Mouse (Mus musculus): ENCODE measurements around the gene Kcnk10.

Gene Kcnk10

DNA sequence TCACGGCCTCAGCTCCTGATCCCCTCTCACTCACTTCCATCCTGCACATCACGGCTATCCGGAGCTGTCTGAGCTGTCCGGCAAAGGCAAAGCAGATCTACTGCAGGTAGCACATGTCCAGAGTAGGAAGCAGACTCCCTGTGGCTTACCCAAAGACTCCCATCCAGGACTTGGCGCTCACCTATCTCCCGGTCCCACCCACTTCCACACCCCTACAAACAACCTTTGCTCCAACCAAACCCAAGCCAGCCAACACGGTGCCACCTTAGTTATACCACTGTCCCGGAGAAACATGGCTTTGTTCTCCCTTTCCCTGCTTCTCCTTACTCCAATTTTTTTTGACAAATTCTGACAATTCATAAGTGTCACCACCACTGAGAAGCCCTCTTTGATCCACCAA, 49.5 kb downstream of the Kcnk10 start:
- in situ Hi-C loops (cut with MboI; ENCODE audit: low pct_unique_long_range_greater_than_20kb in 1 of 2, low sequenced_read_pairs in 2 of 2, unreplicated experiment in 1 of 2): no loop called here

DNA sequence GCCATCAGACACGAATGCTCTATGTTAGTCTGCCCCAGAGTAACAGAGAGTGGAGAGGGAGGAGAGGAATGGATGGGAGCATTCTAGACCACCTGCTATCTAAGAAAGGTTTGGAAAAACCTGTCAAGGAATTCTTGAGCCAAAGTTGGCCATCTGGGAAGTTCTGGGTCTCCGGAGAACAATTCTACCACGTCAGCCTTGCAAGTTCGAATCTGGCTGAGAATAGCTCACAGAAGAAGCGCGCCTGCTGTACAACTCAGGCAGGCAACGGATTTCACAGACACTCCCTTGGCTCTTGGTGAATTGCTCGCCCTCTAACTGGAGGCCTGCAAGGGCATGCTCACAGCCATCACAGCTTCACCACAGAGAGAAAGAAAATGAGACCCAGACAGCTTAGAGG, 52.7 kb downstream of the Kcnk10 start:
- in situ Hi-C loops (cut with MboI; ENCODE audit: low pct_unique_long_range_greater_than_20kb in 1 of 2, low sequenced_read_pairs in 2 of 2, unreplicated experiment in 1 of 2): no loop called here

DNA sequence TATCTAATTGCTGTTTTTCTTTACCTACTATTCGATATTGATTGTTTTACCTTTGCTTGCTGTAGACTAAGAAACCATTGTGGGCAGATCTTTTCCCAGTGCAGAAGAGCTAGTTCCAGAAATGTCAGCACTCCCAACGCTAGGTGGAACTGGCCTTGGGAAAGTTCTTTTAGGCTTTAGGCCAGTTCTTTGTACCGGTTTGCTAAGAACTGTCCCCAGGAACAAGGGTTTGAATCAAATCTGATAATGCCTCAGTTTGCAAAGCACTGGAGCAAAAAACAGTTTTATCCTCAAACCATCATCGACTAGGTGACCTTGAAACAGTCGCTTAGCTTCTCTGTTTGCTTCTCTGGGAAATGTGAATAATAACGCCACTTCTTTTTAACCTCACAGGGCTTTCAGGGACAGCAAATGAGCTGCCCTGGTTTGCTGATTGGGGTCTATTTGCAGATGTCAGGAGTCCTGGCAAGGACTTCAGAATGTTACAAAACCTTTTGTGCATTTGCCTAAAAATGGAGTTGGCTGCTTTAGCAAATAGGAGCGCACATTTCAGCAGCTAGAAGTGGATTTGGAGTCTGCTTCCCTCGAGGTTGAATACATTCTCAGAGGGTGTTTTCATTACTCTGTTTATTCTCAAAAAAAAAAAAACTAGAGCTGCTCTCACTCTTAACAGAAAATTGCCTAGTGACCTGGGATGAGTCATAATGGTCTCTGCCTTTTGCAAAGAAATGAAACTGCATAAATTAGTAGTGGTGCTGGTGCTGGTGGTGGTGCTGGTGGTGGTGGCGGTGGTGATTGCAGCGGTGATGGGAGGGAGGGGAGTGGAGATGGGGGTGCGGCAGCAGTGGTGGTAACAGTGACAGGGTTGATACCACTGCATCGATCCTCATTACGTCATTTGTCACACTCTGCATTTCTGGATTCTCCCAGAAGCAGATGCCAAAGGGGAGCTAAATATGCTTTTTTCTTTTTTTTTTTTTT, 53.5 kb downstream of the Kcnk10 start:
- in situ Hi-C loops (cut with MboI; ENCODE audit: low pct_unique_long_range_greater_than_20kb in 1 of 2, low sequenced_read_pairs in 2 of 2, unreplicated experiment in 1 of 2): no loop called here

DNA sequence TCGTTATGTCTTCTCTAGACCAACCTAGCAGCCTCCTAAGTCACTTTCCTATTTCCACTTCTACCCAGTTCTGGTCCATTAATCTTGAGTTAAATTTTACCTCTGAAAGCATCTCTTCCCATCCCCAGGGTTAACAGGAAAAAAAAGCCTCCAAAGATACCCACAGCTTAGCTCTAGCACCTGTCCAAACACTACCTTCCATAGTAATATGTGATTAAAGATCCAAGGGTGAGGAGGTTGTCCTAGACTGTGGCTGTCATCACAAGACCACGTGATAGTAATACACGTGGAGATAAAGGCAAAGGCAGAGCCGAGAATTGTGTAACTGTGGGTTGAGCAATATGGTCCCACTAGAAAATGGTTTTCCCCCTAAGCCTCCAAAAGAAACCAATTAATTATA, 56.8 kb downstream of the Kcnk10 start:
- in situ Hi-C loops (cut with MboI; ENCODE audit: low pct_unique_long_range_greater_than_20kb in 1 of 2, low sequenced_read_pairs in 2 of 2, unreplicated experiment in 1 of 2): no loop called here

DNA sequence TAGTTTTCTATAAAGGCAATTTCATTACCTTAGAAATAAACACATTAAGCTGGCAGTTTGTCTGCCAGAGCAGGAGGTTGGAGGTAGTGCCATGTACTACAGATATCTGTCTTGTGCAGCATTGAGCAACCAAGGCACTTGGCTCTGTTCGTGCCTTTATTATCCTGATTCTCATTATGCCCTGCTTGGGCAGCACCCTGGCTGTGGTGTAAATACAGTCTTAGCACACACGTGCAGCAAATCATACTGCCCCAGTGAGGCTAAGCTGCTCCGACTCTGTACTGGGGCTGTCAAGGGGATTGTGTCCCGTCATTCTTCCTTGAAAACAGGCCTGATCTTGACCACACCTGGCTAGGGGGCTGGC, 57.6 kb downstream of the Kcnk10 start:
- in situ Hi-C loops (cut with MboI; ENCODE audit: low pct_unique_long_range_greater_than_20kb in 1 of 2, low sequenced_read_pairs in 2 of 2, unreplicated experiment in 1 of 2): no loop called here

DNA sequence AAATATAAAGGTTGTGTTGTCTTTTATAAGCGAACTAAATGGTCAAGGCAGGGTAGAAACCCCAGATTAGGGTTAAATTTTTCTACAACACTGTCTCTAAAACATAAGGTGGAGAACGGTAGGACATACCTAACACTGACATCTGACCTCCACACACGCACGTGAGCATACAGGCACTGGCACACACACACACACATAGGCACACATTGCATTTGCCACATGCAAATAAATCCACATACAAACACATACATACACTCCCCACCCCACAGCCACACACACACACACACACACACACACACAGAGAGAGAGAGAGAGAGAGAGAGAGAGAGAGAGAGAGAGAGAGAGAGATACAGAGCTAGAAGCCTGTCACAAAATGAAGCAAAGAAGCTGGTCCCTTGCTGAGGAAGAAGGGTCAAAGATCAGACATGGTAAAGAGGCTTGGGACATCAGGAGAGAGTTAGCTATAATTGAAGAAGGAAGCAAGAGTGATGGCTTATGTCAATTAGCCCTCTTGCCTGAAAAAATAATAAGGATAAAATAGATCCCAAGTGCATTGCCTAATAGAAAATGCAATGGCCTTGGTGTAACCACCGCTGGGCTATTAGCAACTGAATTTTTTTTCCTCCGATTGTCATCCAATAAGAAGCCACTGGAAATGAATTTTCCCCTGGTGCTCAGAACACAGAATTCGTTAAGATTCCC, 58.1 kb downstream of the Kcnk10 start:
- in situ Hi-C loops (cut with MboI; ENCODE audit: low pct_unique_long_range_greater_than_20kb in 1 of 2, low sequenced_read_pairs in 2 of 2, unreplicated experiment in 1 of 2): no loop called here

DNA sequence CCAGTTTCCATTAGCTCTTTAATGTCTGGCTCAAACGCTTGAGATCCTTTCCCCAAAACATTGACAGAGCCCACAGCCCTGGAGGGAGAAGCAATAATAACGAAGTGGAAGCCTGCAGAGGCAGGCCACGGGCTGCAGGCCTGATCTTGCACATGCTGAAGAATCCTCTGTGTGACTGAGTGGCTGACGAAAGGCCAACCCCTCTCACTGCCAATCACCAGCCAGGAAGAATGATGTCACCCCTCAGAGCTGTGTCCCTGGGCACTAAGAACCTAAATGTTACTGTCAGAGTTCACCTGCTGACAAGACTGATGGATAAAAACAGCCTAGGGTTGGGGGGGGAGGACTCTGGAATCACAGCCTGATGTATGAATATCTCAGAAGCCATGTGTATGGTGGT, 72.5 kb downstream of the Kcnk10 start:
- in situ Hi-C loops (cut with MboI; ENCODE audit: low pct_unique_long_range_greater_than_20kb in 1 of 2, low sequenced_read_pairs in 2 of 2, unreplicated experiment in 1 of 2): no loop called here

DNA sequence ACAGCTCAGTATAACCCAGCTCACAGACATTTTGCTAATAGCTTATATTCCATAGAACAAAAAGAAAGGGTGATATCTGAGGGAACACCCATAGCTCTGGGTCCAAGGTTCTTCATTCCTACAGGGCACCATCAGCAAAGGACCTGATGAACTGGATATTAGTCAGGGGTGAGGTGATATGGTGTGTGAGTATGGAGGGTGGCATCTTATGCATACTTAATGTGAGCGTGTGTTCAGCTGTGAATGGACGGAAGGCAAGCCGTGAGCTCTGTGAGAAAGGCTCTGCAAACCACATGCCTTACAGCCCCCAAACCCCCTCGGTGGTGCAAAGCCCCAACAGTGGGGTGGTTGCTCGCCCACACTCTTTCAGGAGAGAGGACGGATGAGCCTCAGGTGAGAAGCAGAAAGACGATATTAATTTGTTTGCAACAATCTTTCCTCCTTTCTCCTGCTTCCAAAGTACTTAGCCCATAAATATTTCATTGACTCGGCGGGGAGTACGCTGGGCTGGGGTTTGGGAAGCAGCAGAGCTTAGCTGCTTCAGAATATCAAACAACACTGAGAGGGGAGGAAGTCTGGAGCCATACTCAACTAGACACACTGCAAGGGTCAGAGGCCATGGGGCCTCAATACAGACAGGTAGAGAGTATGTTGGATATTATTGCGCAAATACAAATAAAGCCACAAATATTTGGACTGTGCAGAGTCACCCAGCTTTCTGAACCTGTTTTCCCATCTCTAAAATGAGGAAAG, 76.4 kb downstream of the Kcnk10 start:
- in situ Hi-C loops (cut with MboI; ENCODE audit: low pct_unique_long_range_greater_than_20kb in 1 of 2, low sequenced_read_pairs in 2 of 2, unreplicated experiment in 1 of 2): no loop called here

DNA sequence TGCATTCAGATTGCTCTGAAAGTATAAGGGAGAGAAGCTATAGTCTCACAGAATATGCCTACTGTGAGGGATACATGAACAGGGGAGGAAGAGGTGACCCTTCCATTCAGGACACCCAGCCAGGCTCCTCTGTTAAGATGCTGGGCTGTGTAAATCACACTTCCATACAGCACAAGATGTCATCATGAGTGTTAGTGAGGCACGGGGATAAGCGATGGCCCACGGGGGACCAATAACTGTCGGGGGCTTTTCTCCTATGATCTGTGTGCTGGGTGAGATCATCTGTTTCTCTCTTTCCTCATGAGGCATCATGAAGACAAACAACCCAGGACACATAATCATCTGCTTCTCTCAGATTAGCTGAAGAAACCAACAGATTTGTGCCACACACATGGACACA, 77.1 kb downstream of the Kcnk10 start:
- in situ Hi-C loops (cut with MboI; ENCODE audit: low pct_unique_long_range_greater_than_20kb in 1 of 2, low sequenced_read_pairs in 2 of 2, unreplicated experiment in 1 of 2): no loop called here

DNA sequence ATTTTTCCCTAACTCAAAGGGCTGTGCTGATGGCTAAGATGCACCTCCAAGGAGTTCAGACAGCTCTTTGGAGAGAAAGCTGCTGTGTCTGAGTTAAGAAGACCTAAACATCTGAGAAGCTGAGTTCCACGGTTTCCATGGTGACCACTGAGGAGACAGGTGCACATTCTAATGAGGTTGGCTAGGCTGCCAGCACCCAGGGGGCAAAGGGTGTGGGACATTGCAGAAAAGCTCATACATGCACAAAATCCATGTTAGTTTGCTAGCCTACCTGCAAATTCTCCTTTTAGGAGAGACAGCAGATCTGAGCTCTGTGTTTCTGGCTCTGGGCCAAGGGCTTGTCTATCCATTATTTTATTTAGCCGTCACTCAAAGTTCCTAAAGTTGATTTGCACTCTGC, 96.7 kb downstream of the Kcnk10 start:
- in situ Hi-C loops (cut with MboI; ENCODE audit: low pct_unique_long_range_greater_than_20kb in 1 of 2, low sequenced_read_pairs in 2 of 2, unreplicated experiment in 1 of 2): no loop called here

DNA sequence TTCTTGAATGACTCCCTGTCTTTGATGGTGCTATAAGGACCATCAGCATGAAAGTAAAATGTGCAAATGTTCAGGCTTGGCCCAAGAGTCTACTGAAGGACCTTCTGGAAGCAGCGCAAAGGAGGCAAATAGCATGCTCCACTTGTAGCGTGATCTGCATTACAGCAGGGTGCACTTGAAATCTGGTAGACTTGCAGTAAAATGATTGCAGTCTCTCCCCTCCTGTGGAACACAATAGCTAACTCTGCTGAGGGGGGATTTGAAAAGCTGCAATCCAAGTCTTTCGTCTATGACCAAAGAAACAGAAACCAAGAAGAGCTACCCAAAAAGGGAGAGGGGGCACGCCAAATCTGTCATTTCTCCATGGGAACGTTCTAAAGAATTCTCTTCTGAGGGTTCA, 97.1 kb downstream of the Kcnk10 start:
- in situ Hi-C loops (cut with MboI; ENCODE audit: low pct_unique_long_range_greater_than_20kb in 1 of 2, low sequenced_read_pairs in 2 of 2, unreplicated experiment in 1 of 2): no loop called here

DNA sequence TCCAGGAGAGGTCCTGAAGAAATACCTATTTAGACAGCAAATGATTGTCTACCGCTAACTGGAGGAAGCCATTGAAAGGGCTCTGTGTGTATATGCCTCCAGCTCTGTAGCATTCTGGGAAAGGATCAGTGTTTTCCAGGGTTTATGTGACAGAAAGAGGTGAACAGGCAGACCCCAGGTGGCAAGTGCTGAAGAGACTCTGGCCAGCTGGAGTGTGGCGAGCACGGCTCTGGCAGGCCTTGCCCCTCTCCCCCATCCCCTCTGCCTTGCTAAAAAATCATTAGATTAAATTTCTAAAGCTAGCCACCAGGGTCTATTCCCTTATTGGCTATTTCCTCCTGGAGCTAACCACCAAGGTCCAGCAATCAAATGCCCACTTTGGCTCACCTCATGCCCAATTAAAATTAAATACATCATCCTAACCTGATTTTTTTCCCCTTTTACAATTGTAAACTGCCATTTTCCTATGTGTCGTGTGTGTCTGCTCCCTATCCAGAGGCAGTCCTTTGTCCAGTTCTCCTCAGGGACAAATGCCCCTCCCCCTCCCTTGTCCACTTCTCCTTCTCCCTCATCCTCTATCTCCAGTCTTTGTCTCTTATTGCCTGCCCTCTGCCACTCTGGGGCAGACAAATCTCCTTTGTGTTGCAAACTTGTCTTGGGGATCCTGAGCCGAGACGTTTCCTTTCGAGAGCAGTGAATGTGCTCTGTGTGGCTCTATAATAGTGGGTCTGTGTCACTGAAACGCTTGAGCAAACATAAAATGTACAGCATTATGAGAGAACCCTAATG, 100.2 kb downstream of the Kcnk10 start:
- in situ Hi-C loops (cut with MboI; ENCODE audit: low pct_unique_long_range_greater_than_20kb in 1 of 2, low sequenced_read_pairs in 2 of 2, unreplicated experiment in 1 of 2): no loop called here

DNA sequence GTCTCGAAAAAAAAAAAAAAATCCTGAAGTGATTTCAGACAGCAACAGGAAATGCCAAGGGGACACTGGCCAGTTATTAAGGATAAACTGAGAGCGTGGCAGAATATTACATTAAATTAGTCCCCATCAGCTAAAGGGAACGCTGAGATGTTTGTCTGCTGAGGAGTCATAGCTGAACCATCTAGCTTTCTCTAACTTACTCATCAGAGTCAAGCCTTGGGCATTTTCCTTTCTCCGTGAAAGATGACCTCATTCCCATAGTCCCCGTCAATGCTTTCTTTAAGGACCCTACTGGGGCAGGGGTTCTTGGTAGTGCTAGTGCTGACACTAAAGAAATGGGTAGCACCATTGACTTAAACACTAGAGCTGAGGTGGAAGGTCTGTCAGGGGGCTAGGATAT, 106.9 kb downstream of the Kcnk10 start:
- in situ Hi-C loops (cut with MboI; ENCODE audit: low pct_unique_long_range_greater_than_20kb in 1 of 2, low sequenced_read_pairs in 2 of 2, unreplicated experiment in 1 of 2): no loop called here

DNA sequence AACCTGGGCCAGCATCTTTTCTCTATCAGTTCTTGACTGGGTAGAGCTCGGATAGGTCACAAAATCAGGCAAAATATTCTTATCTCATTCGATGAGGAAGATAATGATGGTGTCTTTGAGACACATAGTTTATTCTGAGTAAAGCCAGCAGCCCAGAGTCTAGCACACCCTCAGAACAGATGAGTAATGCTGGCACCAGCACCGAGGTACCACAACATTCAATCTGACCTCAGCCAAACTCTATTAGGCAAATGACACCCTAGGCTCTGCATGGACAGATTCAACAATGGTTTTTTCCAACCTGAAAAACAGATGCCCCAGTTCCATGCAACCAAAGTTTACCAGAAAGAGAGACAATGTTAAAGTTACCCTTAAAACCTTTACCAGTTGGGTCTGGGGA, 108.0 kb downstream of the Kcnk10 start:
- in situ Hi-C loops (cut with MboI; ENCODE audit: low pct_unique_long_range_greater_than_20kb in 1 of 2, low sequenced_read_pairs in 2 of 2, unreplicated experiment in 1 of 2): no loop called here

DNA sequence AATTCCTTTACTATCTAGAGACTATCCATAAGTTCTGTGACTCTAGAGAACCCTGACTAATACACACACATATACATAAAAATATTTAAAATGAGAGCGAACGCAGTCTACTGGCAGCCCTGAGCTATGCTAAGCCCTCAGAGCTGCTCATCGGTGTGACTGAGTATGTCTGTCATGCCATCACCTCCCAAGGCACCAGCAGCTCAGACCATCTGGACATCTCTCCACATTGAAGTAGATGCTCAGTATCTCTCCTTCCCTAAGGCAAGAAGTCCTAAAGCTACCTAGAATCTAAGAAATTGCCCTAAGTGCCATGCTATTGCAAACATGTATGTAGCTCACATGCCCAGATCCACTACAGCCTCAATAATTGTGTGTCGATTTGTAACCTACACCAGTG, 110.3 kb downstream of the Kcnk10 start:
- in situ Hi-C loops (cut with MboI; ENCODE audit: low pct_unique_long_range_greater_than_20kb in 1 of 2, low sequenced_read_pairs in 2 of 2, unreplicated experiment in 1 of 2): no loop called here

DNA sequence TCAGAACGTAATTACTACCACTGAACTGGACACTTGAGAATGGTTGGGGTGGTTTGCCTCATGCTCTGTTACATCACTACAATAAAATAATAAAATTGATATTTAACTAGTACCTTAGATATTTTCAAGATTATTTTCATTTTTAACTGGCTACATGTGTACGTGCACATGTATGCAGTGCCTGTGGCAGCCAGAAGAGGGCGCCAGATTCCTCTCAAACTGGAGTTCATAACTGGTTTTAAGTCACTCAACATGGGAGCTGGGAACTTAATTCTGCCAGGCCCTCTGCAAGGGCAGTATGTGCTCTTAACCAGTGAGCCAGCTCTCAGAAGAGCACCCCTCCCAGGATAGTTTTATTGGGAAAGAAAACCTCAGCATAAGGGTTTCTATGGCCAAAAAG, 118.2 kb downstream of the Kcnk10 start:
- in situ Hi-C loops (cut with MboI; ENCODE audit: low pct_unique_long_range_greater_than_20kb in 1 of 2, low sequenced_read_pairs in 2 of 2, unreplicated experiment in 1 of 2): no loop called here

DNA sequence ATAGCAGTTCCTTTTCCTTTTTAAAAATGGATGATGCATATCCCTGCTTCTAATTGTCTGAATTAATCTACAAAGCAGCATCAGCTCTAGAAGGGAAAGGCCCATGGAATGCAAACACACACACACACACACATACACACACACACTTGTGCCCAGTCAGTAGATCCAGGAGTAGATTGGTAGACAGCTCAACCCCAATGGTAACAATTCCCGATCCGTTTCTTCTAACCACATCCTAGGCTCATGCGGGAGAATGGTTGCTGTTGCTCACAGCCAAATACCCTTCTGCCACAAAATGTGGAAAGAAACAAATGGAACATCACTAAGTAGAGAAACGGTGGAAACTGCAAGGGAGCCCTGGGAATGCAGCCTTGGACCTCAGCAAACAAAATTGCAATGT, 119.2 kb downstream of the Kcnk10 start:
- in situ Hi-C loops (cut with MboI; ENCODE audit: low pct_unique_long_range_greater_than_20kb in 1 of 2, low sequenced_read_pairs in 2 of 2, unreplicated experiment in 1 of 2): no loop called here

DNA sequence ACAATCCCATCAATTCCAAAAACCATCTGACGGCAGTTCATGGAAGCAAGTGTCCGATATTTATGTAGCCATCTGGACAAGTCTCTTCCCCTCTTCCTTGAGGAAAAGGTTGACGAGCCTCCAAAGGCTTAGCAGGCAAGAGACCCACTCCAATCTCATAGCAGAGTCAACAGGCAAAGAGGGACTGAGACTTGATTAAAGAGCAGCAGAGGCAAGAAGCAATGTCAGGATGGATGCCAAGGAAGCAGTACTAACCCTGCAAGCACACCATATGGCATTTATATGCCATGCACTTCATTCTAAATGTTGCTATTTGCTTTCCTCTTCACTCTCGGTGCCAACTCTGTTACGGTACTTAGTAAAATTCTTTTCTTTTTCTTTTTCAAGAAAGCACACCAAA, 119.6 kb downstream of the Kcnk10 start:
- in situ Hi-C loops (cut with MboI; ENCODE audit: low pct_unique_long_range_greater_than_20kb in 1 of 2, low sequenced_read_pairs in 2 of 2, unreplicated experiment in 1 of 2): no loop called here

DNA sequence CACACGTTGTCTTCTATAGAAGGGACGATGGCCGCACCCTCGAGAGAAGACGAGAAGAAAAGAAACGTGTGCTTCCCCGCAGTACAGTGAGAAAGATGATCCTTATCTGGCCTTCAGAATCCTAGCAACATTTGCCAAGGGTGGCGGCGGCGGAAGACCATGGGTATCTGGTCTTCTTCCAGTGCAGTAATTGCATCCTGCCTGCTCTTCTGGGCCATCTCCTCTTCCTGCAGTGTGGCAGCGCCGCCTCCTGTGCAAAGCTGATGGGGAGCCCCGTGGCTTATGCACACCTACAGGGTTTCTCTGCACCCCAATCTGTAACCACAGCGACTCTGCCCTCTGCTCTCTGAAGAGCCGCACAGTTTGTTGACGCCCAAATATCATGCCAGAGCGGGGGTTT, 124.9 kb downstream of the Kcnk10 start:
- in situ Hi-C loops (cut with MboI; ENCODE audit: low pct_unique_long_range_greater_than_20kb in 1 of 2, low sequenced_read_pairs in 2 of 2, unreplicated experiment in 1 of 2): no loop called here
